Mouse (Mus musculus) liver, embryonic 14.5 days (tissue): Measurements from ENCODE around the gene Auts2.

ENCODE experiments used
- CTCF ChIP-seq: IDR thresholded peaks from 2 replicates; pipeline ENCODE4 v1.5.1; 2016; ENCODE audit warnings: antibody characterized with exemption, low read depth, control low read depth
- EP300 ChIP-seq: IDR thresholded peaks from 2 replicates; pipeline ENCODE4 v1.6.1; 2016; ENCODE audit warnings: antibody characterized with exemption, low read depth

GRCm38 (mm10) chr5:132316897-132317296, 226.2 kb downstream of the Auts2 start:
- TF ChIP-seq CTCF (no peak), EP300 (no peak)
